Mouse (Mus musculus): ENCODE data around the gene Ctrb1. TPM values are rescaled to one million over a fixed set of nuclear protein-coding genes. Genes with fewer than 3 reads are reported as not detected.
"Not testable (repeated sequence)": the region's sequence is repeated elsewhere in the genome, so short reads cannot be mapped to it uniquely, and the experiment has no call there.

Ctrb1 gene
- total and polyA plus RNA-seq, 2 experiments from 2014 or later = 3.4 TPM; not detected in 1

DNA sequence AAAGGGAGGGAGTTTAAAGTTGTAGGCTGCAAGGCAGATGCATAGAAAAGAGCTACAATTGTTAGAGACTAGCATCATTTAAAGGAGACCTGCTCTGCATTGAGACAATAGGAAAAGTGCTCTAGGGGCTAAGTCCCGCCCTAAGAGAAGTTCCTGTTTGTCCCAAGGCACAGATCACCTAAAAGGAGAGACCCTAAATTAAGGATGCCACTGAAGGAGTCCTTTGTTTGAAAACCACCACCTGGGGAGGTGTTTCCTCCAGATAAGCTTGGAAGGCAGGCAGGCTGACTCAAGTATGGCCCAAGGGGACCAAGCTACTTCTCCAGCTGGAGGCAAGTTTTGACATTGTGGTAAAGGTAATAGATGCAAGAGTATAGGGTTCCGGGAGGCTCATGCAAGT lies 42.0 kb downstream of the Ctrb1 start:
- Histone ChIP-seq H3K9me3 (replicated peaks; ENCODE audit: control insufficient read depth, low read length) (no peaks in the 10 kb centered on the region), H3K27ac (ENCODE audit: low read depth) (no peak overlapping the region), H3K27me3 (ENCODE audit: control insufficient read depth, insufficient read depth, low read length) (no peaks in the 10 kb centered on the region), H3K4me3 (ENCODE audit: low read depth, low read length) (no peak overlapping the region), H3K36me3 (replicated peaks; ENCODE audit: control insufficient read depth, insufficient read depth, low read length) (no peaks in the 10 kb centered on the region), H3K9ac (replicated peaks; ENCODE audit: low read depth, low read length) (no peak overlapping the region), H3K4me2 (ENCODE audit: low read depth, low read length) (no peak overlapping the region), H3K4me1 (ENCODE audit: control insufficient read depth, insufficient read depth) (no peaks in the 10 kb centered on the region)
- TF ChIP-seq EP300 (IDR thresholded peaks at IDR 0.05; ENCODE audit: low read depth) = no peak
- TF ChIP-seq CTCF (IDR thresholded peaks at IDR 0.05; ENCODE audit: low read depth) = no peak
- 75% methylated on average over 2 of the region's 2 CpGs for WGBS
- no peak for DNase-seq (ENCODE audit: low spot score)
- ATAC-seq (ENCODE audit: insufficient read depth, low read depth) = no peak

DNA sequence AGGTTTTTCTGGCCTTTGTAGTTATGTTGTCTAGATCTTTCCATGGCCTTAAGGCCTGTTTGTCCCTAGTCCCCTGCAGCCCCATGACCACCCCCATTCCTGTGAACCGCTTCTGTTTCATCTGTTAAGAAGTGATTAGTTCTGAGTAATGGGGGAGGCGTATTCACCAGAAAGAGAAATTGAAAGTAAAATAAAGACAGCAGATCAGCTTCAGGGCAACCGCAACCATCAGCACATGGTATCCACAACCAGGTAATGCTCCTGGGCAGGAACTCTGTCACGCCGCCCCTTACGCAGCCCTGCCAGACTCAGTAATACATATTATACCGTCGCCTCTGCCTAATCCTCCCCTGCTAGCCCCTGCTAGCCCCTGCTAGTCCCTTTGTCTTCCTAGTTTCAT lies 45.1 kb downstream of the Ctrb1 start:
- Histone ChIP-seq H3K4me1 (ENCODE audit: control insufficient read depth, insufficient read depth) (peaks cover 7% of the 10 kb centered on the region), H3K4me2 (ENCODE audit: low read depth, low read length) (no peak overlapping the region), H3K36me3 (replicated peaks; ENCODE audit: control insufficient read depth, insufficient read depth, low read length) (no peaks in the 10 kb centered on the region), H3K9ac (replicated peaks; ENCODE audit: low read depth, low read length) (no peak overlapping the region), H3K4me3 (ENCODE audit: low read depth, low read length) (no peak overlapping the region), H3K9me3 (replicated peaks; ENCODE audit: control insufficient read depth, low read length) (no peaks in the 10 kb centered on the region), H3K27me3 (ENCODE audit: control insufficient read depth, insufficient read depth, low read length) (no peaks in the 10 kb centered on the region), H3K27ac (ENCODE audit: low read depth) (no peak overlapping the region)
- WGBS = 94% methylated on average over 8 of the region's 8 CpGs
- DNase-seq (ENCODE audit: low spot score) = no peak
- TF ChIP-seq CTCF (IDR thresholded peaks at IDR 0.05; ENCODE audit: low read depth) (no peak), EP300 (IDR thresholded peaks at IDR 0.05; ENCODE audit: low read depth) (no peak)
- ATAC-seq (ENCODE audit: insufficient read depth, low read depth) = no peak

DNA sequence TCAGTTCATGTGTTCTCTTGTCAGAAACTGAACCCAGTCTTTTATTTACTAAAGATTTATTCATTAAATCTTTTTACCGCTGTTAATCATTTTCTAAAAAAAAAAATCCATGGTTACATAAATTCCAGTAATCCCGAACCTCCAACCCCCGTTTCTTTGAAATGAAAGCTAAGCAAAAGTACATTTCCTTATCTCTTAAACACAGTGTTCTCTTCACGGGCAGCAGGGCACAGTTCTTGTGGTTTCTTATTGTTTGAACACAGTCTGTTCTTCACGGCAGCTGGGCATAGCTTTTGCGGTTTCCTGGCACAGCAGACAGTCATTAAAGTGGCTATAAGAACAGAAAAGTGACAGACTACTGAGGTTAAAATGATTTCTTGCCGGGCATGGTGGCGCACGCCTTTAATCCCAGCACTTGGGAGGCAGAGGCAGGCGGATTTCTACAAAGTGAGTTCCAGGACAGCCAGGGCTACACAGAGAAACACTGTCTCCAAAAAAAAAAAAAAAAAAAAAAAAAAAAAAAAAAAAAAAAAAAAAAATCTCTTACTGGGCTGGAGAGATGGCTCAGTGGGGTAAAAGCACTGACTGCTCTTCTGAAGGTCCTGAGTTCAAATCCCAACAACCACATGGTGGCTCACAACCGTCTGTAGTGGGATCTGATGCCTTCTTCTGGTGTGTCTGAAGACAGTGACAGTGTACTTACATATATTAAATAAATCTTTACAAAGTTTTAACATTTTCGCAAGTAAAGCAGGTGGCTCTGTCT lies 46.3 kb downstream of the Ctrb1 start:
- not testable (repeated sequence) for ATAC-seq (ENCODE audit: insufficient read depth, low read depth); H3K4me1 ChIP-seq (ENCODE audit: control insufficient read depth, insufficient read depth); H3K9me3 ChIP-seq (replicated peaks; ENCODE audit: control insufficient read depth, low read length); H3K27me3 ChIP-seq (ENCODE audit: control insufficient read depth, insufficient read depth, low read length); H3K36me3 ChIP-seq (replicated peaks; ENCODE audit: control insufficient read depth, insufficient read depth, low read length); DNase-seq (ENCODE audit: low spot score)
- Histone ChIP-seq H3K9ac (replicated peaks; ENCODE audit: low read depth, low read length) (peak overlapping the region; percentile 90), H3K4me3 (ENCODE audit: low read depth, low read length) (peak overlapping the region; percentile 83), H3K27ac (ENCODE audit: low read depth) (peak overlapping the region; percentile 97), H3K4me2 (ENCODE audit: low read depth, low read length) (peak overlapping the region; percentile 79)
- WGBS = 49% methylated on average over 12 of the region's 12 CpGs

DNA sequence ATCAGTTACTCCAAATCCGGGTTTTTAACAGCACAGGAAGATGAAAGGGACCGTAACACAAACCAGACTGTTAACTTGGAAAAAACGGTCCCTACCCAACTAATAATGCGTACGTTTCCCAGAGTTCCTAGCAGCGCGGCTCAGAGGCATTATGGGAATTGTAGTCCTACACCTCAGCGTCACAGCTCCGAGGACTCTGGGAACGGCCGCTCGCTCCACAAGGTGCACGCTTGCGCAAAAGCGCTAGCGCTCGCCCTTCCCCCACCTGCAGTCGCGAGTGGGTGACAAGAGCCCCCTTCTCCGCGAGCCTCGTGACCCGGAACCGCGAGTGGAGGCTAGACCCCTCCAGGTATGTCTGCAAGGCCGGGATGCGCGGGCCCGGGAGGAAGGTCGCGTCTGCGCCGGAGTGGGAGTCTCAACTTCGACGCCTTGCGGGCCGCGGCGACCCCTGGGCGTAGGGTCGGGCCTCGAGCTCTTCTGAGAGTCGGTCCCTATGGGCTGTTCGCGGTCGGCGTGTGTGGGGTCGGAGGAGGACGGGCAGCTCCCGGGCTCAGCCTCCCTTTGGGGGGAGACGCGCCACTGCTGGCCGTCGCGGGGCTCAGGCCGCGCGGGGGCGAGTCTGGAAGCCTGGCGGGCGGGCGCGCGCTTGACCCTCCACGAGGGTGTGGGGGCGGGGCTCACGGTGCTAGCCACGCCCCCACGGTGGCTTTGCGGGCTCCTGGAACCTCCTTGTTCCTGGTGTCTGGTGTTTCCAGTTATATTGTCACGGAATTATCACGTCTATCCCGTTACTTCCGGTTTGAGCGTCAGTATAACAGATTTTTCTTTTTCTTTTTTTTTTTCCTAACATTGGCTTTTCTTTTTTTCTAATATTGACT lies 47.3 kb downstream of the Ctrb1 start, which contains the start of gene Zfp1:
Zfp1 (plus strand) TSS at position 138 of the 878 bp plus-strand sequence.
- Histone ChIP-seq H3K4me2 (ENCODE audit: low read depth, low read length) (peak within 1 kb of the TSS; percentile 79), H3K4me1 (ENCODE audit: control insufficient read depth, insufficient read depth) (peaks cover 7% of the 10 kb centered on the region), H3K4me3 (ENCODE audit: low read depth, low read length) (peak within 1 kb of the TSS; percentile 83), H3K27ac (ENCODE audit: low read depth) (peak within 1 kb of the TSS; percentile 97), H3K36me3 (replicated peaks; ENCODE audit: control insufficient read depth, insufficient read depth, low read length) (no peaks in the 10 kb centered on the region), H3K9me3 (replicated peaks; ENCODE audit: control insufficient read depth, low read length) (no peaks in the 10 kb centered on the region), H3K9ac (replicated peaks; ENCODE audit: low read depth, low read length) (peak within 1 kb of the TSS; percentile 90), H3K27me3 (ENCODE audit: control insufficient read depth, insufficient read depth, low read length) (no peaks in the 10 kb centered on the region)
- no peak for TF ChIP-seq CTCF (IDR thresholded peaks at IDR 0.05; ENCODE audit: low read depth)
- peak; percentile 40; the same call in 1 of the 2 replicates for TF ChIP-seq EP300 (IDR thresholded peaks at IDR 0.05; ENCODE audit: low read depth)
- DNase-seq (ENCODE audit: low spot score) (peak; percentile 98), ATAC-seq (ENCODE audit: insufficient read depth, low read depth) (peak; percentile 99)
- under 1% methylated on average over 73 of the region's 75 CpGs for WGBS

DNA sequence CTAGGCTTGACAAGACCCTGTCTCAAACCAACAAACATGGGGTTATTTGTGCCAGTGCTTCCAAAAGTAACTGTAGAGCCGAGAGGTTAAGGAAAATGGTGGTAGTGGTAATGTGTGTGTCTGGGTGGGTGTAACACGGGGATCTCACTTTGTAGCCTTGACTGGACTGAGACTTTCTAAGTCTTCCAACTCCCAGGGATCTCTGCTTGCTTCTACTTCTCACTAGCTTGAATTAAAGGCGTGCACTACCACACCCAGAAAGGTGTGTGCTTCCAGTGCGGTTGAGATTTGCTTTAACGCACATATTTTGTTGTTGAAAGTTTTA lies 47.9 kb downstream of the Ctrb1 start:
- DNase-seq (ENCODE audit: low spot score) (no peak), ATAC-seq (ENCODE audit: insufficient read depth, low read depth) (no peak)
- H3K27me3 ChIP-seq (ENCODE audit: control insufficient read depth, insufficient read depth, low read length) = no peaks in the 10 kb centered on the region
- H3K36me3 ChIP-seq (replicated peaks; ENCODE audit: control insufficient read depth, insufficient read depth, low read length) = no peaks in the 10 kb centered on the region
- H3K4me2 ChIP-seq (ENCODE audit: low read depth, low read length) = peak overlapping the region; percentile 79
- TF ChIP-seq EP300 (IDR thresholded peaks at IDR 0.05; ENCODE audit: low read depth) = no peak
- no peak for TF ChIP-seq CTCF (IDR thresholded peaks at IDR 0.05; ENCODE audit: low read depth)
- peaks cover 7% of the 10 kb centered on the region for H3K4me1 ChIP-seq (ENCODE audit: control insufficient read depth, insufficient read depth)
- 9% methylated on average over 5 of the region's 5 CpGs for whole genome bisulfite sequencing
- peak overlapping the region; percentile 83 for H3K4me3 ChIP-seq (ENCODE audit: low read depth, low read length)
- H3K9me3 ChIP-seq (replicated peaks; ENCODE audit: control insufficient read depth, low read length) = no peaks in the 10 kb centered on the region
- peak overlapping the region; percentile 90 for H3K9ac ChIP-seq (replicated peaks; ENCODE audit: low read depth, low read length)
- peak overlapping the region; percentile 97 for H3K27ac ChIP-seq (ENCODE audit: low read depth)

Data from heart, postnatal 0 days (tissue).